Mouse (Mus musculus): ENCODE results near the gene Mtmr10. TPM values are rescaled to one million over a fixed set of nuclear protein-coding genes. Genes with fewer than 3 reads are reported as not detected.

The Mtmr10 gene
- total and polyA plus RNA-seq, 3 experiments = 3.7 to 15.4 (median 14.8) TPM

GRCm38 (mm10) chr7:64326892-64327291 is 39.4 kb downstream of the Mtmr10 start:
- no peaks in the 10 kb centered on the region for H3K79me2 ChIP-seq (replicated peaks; ENCODE audit: control insufficient read depth, insufficient read depth, low read length)
- H3K27ac ChIP-seq = no peak overlapping the region
- WGBS = 6% methylated on average over 1 of the region's 1 CpGs
- no peaks in the 10 kb centered on the region for H3K4me1 ChIP-seq (ENCODE audit: control insufficient read depth, insufficient read depth, low read length)
- TF ChIP-seq POLR2A (IDR thresholded peaks at IDR 0.05; ENCODE audit: insufficient read depth, low read depth, low read length) (no peak), EP300 (IDR thresholded peaks at IDR 0.05; ENCODE audit: insufficient read depth, low read depth, low read length) (no peak), CTCF (IDR thresholded peaks at IDR 0.05) (peak; percentile 97)
- H3K36me3 ChIP-seq (ENCODE audit: control insufficient read depth, insufficient read depth, low read length) = peaks cover 3% of the 10 kb centered on the region; the same call in 1 of the 2 replicates
- intact Hi-C loops (cut with DNase I) = loop anchor here (1.0 to 2.0 kb wide), 3 partner anchors 36 to 575 kb away; no protein-coding TSS in a partner anchor
- H3K9ac ChIP-seq (ENCODE audit: low read depth, low read length) = no peak overlapping the region
- peak; percentile 72 to 90 for DNase-seq
- H3K27me3 ChIP-seq (ENCODE audit: control insufficient read depth, insufficient read depth, low read length) = no peaks in the 10 kb centered on the region
- H3K4me3 ChIP-seq = no peak overlapping the region

GRCm38 (mm10) chr7:64327486-64327885 is 40.0 kb downstream of the Mtmr10 start:
- no peak for DNase-seq
- Histone ChIP-seq H3K4me1 (ENCODE audit: control insufficient read depth, insufficient read depth, low read length) (no peaks in the 10 kb centered on the region), H3K27me3 (ENCODE audit: control insufficient read depth, insufficient read depth, low read length) (no peaks in the 10 kb centered on the region), H3K9ac (ENCODE audit: low read depth, low read length) (no peak overlapping the region), H3K79me2 (replicated peaks; ENCODE audit: control insufficient read depth, insufficient read depth, low read length) (no peaks in the 10 kb centered on the region), H3K36me3 (ENCODE audit: control insufficient read depth, insufficient read depth, low read length) (peaks cover 3% of the 10 kb centered on the region; the same call in 1 of the 2 replicates), H3K27ac (no peak overlapping the region), H3K4me3 (no peak overlapping the region)
- TF ChIP-seq EP300 (IDR thresholded peaks at IDR 0.05; ENCODE audit: insufficient read depth, low read depth, low read length) = no peak
- no peak for TF ChIP-seq POLR2A (IDR thresholded peaks at IDR 0.05; ENCODE audit: insufficient read depth, low read depth, low read length)
- TF ChIP-seq CTCF (IDR thresholded peaks at IDR 0.05) = no peak
- intact Hi-C loops (cut with DNase I) = loop anchor here (1.0 to 2.0 kb wide), 2 partner anchors 37 to 162 kb away; no protein-coding TSS in a partner anchor
- 87% methylated on average over 4 of the region's 4 CpGs for WGBS

GRCm38 (mm10) chr7:64331309-64331708 is 43.9 kb downstream of the Mtmr10 start:
- intact Hi-C loops (cut with DNase I) = no loop called here
- Histone ChIP-seq H3K9ac (ENCODE audit: low read depth, low read length) (no peak overlapping the region), H3K79me2 (replicated peaks; ENCODE audit: control insufficient read depth, insufficient read depth, low read length) (no peaks in the 10 kb centered on the region), H3K27me3 (ENCODE audit: control insufficient read depth, insufficient read depth, low read length) (no peaks in the 10 kb centered on the region), H3K27ac (no peak overlapping the region), H3K36me3 (ENCODE audit: control insufficient read depth, insufficient read depth, low read length) (peaks cover 2% of the 10 kb centered on the region; the same call in 1 of the 2 replicates), H3K4me3 (no peak overlapping the region), H3K4me1 (ENCODE audit: control insufficient read depth, insufficient read depth, low read length) (no peaks in the 10 kb centered on the region)
- 87% methylated on average over 3 of the region's 3 CpGs for WGBS
- TF ChIP-seq EP300 (IDR thresholded peaks at IDR 0.05; ENCODE audit: insufficient read depth, low read depth, low read length) = no peak
- no peak for TF ChIP-seq CTCF (IDR thresholded peaks at IDR 0.05)
- no peak for TF ChIP-seq POLR2A (IDR thresholded peaks at IDR 0.05; ENCODE audit: insufficient read depth, low read depth, low read length)
- no peak for DNase-seq

- no peak overlapping the region for H3K9ac ChIP-seq (ENCODE audit: low read depth, low read length)
- H3K27ac ChIP-seq = no peak overlapping the region
- 94% methylated on average over 1 of the region's 1 CpGs for WGBS
- no peaks in the 10 kb centered on the region for H3K36me3 ChIP-seq (ENCODE audit: control insufficient read depth, insufficient read depth, low read length)
- TF ChIP-seq CTCF (IDR thresholded peaks at IDR 0.05) (no peak), POLR2A (IDR thresholded peaks at IDR 0.05; ENCODE audit: insufficient read depth, low read depth, low read length) (no peak), EP300 (IDR thresholded peaks at IDR 0.05; ENCODE audit: insufficient read depth, low read depth, low read length) (no peak)
- no peak for DNase-seq
- H3K27me3 ChIP-seq (ENCODE audit: control insufficient read depth, insufficient read depth, low read length) = no peaks in the 10 kb centered on the region
- intact Hi-C loops (cut with DNase I) = no loop called here
- H3K4me3 ChIP-seq = no peak overlapping the region
- no peaks in the 10 kb centered on the region for H3K79me2 ChIP-seq (replicated peaks; ENCODE audit: control insufficient read depth, insufficient read depth, low read length)
- no peaks in the 10 kb centered on the region for H3K4me1 ChIP-seq (ENCODE audit: control insufficient read depth, insufficient read depth, low read length)
These were observed 45.2 kb downstream of the Mtmr10 start for GRCm38 (mm10) chr7:64332686-64333085.

- Histone ChIP-seq H3K79me2 (replicated peaks; ENCODE audit: control insufficient read depth, insufficient read depth, low read length) (no peaks in the 10 kb centered on the region), H3K27ac (no peak overlapping the region), H3K9ac (ENCODE audit: low read depth, low read length) (no peak overlapping the region), H3K36me3 (ENCODE audit: control insufficient read depth, insufficient read depth, low read length) (no peaks in the 10 kb centered on the region), H3K4me1 (ENCODE audit: control insufficient read depth, insufficient read depth, low read length) (no peaks in the 10 kb centered on the region), H3K27me3 (ENCODE audit: control insufficient read depth, insufficient read depth, low read length) (no peaks in the 10 kb centered on the region), H3K4me3 (no peak overlapping the region)
- intact Hi-C loops (cut with DNase I) = no loop called here
- WGBS = 95% methylated on average over 1 of the region's 1 CpGs
- no peak for DNase-seq
- TF ChIP-seq EP300 (IDR thresholded peaks at IDR 0.05; ENCODE audit: insufficient read depth, low read depth, low read length) = no peak
- TF ChIP-seq POLR2A (IDR thresholded peaks at IDR 0.05; ENCODE audit: insufficient read depth, low read depth, low read length) = no peak
- TF ChIP-seq CTCF (IDR thresholded peaks at IDR 0.05) = no peak
These were observed 60.4 kb downstream of the Mtmr10 start for GRCm38 (mm10) chr7:64347813-64348212.

GRCm38 (mm10) chr7:64349147-64349861 is 61.9 kb downstream of the Mtmr10 start:
- Histone ChIP-seq H3K4me1 (ENCODE audit: control insufficient read depth, insufficient read depth, low read length) (no peaks in the 10 kb centered on the region), H3K79me2 (replicated peaks; ENCODE audit: control insufficient read depth, insufficient read depth, low read length) (no peaks in the 10 kb centered on the region), H3K27me3 (ENCODE audit: control insufficient read depth, insufficient read depth, low read length) (no peaks in the 10 kb centered on the region), H3K9ac (ENCODE audit: low read depth, low read length) (no peak overlapping the region), H3K36me3 (ENCODE audit: control insufficient read depth, insufficient read depth, low read length) (no peaks in the 10 kb centered on the region), H3K4me3 (no peak overlapping the region), H3K27ac (no peak overlapping the region)
- no peak for DNase-seq
- no peak for TF ChIP-seq CTCF (IDR thresholded peaks at IDR 0.05)
- no peak for TF ChIP-seq POLR2A (IDR thresholded peaks at IDR 0.05; ENCODE audit: insufficient read depth, low read depth, low read length)
- TF ChIP-seq EP300 (IDR thresholded peaks at IDR 0.05; ENCODE audit: insufficient read depth, low read depth, low read length) = no peak
- intact Hi-C loops (cut with DNase I) = no loop called here
- 80% methylated on average over 15 of the region's 15 CpGs for WGBS
